Mouse (Mus musculus) common myeloid progenitor, adult 5-6 weeks (primary cell): ENCODE data around the gene Tcl1b2. TPM values are rescaled to one million over a fixed set of nuclear protein-coding genes. Genes with fewer than 3 reads are reported as not detected.
"Not testable (repeated sequence)": the region's sequence is repeated elsewhere in the genome, so short reads cannot be mapped to it uniquely, and the experiment has no call there.

Source experiments
- ATAC-seq: replicated peaks from 2 replicates; pipeline ENCODE4 v1.8.0; 2016; ENCODE audit warnings: low read depth, mild to moderate bottlenecking, moderate TSS enrichment, inconsistent platforms; ENCODE audit not compliant: poor library complexity, severe bottlenecking
- total RNA-seq: library from RNA; stranded (forward); fragments of 200-1000, 187-1606 nt; gene quantifications from 2 replicates; pipeline ENCODE4 v1.2.3, GENCODE M21; 2017

The Tcl1b2 gene
- not detected in 2 replicates for total RNA-seq

DNA sequence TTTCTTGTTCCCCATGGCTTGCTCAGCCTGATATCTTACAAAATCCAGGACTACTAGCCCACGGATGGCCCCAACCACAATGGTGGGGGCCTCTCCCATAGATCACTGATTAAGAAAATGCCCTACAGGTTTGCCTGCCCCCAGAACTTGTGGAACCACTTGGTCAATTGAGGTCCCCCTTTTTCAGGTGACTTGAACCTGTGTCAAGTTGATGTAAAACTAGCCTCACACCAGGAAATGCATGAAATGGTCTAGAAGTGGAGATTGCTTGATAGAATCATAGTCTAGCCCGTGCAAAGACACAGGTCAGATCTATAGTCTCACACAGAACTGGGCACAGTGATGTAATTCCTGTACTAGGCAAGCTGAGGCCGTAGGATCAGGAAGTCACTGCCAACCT is at the start of gene Tcl1b2:
Gene Tcl1b2 (plus strand): TSS at position 301 of the 400 bp plus-strand sequence.
- ATAC-seq: no peak

DNA sequence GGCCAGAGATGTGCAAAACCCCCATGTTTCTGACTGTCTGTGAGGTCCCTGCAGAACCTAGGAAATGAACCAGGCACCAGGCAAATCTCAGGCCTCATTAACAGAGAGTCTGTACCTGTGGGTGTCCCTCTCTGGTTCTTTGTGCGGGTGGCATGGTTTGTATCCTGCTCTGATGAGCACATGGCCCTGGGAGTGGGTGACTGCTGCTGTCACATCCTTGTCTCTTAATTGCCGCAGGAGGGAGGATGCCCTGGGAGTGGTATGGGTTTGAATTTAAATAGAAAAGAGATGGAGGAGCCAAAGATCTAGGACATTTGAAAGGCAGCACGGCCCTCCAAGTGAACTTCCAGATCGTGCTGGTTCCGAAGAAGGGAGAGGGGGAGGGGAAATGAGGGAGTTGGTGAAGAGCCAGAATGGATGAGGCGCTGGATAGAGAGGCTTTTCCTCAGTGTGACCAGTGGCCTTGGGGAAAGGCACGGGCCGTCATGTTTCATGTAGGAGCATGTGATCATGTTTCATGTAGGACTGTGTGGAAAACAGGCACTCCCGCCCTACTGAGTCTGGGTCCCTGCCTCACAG is 46.3 kb upstream of the Tcl1b2 start:
- ATAC-seq: no peak

DNA sequence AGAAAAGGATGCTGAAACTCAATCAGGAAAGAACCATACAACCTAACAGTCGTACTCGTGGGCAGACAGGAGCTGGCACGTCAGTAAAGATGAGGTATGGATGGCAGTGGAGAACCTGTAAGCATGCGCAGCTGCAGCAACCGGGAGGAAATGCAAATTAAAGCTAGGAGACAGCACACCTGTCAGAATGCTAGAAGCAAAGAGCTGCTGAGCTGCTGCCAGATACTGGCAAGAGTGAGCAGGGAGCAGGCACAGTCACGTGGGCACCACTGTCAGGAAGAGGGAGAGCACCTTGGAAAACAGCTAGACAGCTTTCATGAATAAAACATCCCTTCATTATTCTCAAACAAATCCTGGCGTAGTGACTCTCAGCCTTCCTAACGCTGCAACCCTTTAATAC is 42.9 kb upstream of the Tcl1b2 start:
- ATAC-seq: no peak

DNA sequence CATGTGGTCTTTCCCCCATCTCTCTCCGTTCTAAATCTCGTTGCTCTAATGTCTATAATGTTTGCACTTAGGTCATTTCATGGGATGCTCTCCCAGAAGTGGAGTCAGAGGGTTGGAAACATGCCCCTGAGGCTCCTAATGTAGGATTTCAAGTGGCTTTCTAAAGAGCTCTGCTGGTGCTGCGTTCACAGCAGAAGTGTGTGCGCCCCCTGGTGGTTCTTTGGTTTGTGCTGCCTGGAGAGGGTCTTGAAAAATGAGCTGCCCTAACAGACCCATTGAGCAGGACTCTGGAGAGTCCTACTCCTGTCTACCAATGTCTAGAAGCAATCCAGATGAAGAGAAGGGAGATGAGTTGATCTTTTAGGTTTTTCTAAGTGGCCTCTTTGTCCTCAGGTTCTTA is 41.8 kb upstream of the Tcl1b2 start:
- peak; percentile 76 for ATAC-seq

DNA sequence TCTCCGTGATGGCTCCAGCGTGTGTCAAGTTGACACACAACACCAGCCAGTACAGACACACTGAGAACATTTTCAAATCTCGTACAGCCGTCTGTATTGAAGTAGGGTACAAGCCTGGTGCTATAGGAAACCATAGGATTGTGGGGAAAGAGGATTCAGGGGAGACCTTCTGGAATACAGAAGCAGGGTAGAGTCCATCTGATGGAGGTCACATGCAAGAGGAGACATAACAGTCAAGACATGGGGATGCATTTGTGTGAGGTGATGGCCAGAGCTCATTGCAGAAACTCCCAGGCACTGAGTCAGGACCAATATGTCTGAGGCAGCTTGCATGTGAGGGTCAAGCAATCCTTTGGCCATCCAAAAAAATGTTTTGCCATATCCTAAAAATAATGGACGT is 40.5 kb upstream of the Tcl1b2 start:
- ATAC-seq: no peak

DNA sequence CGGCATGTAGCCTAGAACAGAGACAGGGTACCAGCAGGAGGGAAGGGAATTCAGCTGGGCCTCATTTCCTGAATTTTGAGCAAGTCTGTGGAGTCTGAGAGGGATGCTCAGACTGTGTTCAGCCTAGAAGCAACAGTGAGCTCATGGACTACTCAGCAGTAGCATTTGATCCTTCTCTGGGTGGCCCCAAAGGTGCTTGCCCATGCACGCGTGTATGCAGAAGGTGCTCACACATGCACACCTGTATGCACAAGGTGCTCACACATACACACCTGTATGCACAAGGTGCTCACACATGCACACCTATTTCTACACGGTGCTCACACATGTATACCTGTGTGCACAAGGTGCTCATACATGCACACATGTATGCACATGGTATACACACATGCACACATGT is 37.0 kb upstream of the Tcl1b2 start:
- no peak for ATAC-seq

DNA sequence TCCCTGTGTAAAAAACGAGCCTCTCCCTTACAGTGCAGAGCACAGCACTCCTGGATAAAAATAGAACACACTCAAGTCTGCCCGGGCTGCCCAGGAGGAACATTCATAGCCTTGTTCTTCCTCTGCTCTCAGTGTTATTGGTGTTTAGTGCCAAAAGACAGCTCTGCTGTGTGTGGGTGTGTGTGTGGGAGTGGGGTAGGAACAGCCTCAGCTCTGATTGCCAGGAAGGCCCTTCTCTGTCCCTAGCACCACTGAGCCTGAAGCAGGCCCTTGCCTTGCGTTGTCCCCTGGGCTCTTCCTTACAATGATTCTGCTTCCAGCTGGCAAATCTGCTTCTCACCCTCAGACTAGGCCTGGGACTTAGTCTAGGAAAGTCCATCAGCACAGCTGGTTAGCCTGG is 36.4 kb upstream of the Tcl1b2 start:
- no peak for ATAC-seq

DNA sequence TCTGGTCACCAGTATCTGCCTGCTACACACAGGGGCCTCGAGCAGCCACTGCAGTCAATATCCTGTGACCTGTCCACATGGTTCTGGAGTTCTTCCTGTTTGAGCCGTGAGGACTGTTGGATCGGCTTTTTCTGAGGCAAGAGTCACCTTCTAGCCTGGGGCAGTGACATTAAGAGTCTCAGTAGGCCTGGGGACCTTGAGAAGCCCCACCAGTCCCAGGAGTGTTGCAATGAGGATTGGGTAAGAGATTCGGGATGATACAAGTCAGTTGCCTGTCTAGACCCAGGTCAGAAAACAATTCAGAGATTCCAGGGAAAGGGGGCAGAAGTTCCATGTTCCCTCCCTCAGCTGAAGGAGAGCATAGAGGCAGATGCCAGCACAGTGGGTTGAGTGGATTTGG is 36.0 kb upstream of the Tcl1b2 start:
- peak; percentile 38; the same call in 1 of the 2 replicates for ATAC-seq

DNA sequence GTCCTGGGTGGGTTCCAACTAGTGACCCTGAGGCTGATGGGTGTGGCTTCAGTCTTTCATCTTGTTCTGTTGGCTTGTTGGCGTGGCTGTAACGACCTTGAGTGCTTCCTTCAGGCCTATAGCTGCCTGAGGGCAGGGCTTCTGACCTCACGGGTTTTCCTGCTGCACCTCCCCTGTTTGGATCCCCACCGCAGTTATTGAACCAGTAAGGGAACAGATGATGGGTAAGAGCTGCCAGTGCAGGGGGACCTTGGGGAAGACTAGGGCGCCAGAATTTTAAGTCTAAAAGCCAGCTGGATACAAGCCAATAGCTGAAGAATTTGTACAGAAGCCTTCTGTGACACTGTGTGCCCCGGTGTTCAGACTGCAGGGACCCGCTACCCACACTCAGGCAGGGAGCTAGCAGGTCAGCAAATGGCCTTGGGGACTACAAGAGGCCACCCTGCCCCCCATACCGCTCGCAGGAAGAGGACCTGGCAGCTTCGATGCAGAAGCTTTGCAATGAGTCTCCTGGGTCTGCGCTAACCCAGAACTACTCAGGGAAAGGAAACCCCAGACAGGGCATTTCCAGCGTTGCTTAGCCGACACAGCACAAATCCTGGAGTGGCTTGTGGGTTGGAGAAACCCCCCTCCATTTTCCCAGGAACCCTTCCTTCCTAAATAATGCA is 33.4 kb upstream of the Tcl1b2 start:
- ATAC-seq: no peak

DNA sequence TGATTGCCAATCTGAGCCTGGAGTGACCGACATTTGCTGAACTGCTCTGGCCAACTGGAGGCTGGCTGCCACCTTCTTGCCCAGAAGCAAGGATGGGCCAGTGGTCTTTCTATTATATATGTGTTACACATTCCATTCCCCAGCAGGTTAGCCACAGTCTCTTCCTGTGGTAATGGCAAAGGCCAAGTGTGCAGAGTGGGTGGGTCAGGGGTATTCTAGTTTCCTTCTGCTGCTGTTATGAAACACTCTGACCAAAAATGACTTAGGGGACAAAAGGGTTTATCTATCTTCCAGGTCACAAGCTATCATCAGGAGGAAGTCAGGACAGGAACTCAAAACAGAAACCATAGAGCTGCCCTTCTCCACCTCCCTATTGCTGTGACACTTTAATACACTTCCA is 29.2 kb upstream of the Tcl1b2 start:
- peak; percentile 91 for ATAC-seq

DNA sequence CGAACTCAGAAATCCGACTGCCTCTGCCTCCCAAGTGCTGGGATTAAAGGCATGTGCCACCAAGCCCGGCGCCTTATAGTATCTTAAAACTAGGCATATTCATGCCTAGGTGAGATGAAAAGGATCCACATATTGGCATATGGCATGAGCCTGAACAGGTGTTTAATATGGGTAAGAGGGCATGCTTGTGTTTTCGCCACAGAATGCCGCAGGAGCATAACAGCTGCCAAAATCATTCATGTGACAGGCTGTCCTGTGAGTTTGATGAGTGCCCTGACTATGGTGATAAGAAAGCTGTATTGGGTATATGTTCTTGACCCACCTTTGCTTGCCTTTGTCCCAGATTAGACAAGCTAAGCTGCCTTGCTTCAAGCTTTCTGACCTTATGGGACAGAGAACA is 20.5 kb upstream of the Tcl1b2 start:
- no peak for ATAC-seq

DNA sequence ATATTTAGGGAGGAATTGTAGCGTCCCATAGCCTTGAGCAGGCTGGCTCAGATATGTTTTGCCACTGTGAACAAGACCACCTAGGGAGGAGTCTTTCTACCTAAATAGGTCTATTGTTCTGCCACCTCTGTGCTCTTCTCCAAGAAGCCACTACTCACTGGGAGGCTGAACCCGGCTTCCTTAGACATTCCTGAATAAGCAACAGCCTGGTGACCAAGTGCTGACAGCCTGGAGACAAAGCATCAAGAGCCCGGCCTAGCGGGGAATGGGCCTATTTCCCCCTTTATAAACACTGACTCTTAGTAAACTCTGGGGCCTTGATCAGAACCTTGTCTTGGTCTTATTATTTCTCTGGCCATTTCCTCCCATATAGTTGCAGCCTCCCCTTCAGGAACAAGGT is 19.3 kb upstream of the Tcl1b2 start:
- ATAC-seq: no peak

DNA sequence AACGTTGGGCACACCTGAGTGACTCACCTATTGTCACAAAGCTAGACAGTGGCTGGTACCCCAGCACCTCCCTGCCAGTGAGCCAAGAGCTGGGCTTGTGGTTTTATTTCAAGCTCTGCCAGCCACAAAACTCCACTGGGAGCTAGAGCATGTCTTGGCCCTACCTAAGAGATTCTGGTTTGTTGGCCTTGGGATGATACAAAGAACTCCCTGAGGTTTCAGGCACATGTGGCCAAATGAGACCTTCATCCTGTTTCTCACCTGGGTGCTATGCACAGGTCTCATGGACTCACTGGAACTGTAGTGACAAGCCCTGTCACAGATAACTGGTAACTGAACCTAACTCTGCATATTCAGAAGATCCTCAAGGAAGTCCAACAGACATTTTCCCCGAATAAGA is 18.2 kb upstream of the Tcl1b2 start:
- no peak for ATAC-seq

DNA sequence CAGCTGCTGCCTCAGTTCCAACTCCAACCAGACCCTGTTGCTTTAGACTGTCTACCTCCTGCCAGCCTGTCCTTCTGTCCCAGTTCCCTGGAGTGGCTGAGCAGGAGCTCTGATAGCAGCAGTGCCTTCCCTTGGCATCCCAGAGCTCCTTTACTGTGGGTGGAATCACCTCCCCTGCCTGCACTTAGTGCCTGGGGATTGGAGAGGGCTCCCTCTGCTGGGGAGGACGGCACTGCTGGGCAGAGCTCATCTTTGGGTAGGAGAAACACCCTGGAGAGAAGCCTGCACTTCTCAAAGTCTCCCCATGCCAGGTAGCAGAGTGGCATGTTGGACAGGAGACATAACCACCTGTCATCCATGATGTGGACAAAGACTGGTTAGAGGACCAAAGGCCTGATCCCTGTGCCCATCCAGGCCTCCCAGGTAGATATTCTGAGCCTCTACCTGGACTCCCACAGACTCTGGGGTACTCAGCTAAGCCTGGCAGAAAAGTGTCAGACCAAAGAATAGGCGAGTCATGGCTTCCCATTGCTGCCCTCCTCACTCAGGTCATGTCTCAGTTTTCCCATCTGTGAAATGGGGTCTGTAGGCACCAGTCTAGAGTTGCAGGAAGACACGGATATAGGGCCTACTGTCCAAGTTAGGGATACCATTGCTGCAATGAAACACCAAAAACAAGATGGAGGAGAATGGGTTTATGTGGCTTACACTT is 16.2 kb upstream of the Tcl1b2 start:
- ATAC-seq: peak; percentile 64

DNA sequence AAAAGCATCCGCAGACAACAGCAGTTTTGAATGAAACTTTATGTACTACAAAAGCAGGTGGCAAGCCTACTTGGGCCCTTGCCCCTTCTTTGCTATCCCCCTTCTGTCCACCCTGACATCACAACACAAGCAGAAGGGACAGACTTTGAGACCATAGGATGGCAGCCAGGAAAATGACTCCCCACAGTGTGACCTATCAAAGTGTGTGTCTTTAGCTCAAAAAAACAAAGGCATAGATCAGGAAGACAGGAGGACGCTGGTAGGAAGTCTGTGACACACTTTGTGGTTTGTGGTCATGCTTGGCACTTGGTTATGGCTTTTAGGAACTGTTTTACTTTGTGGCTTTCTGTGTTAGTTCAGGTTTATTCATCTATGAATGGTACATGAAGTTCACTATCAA is 11.6 kb upstream of the Tcl1b2 start:
- ATAC-seq: peak; percentile 50

DNA sequence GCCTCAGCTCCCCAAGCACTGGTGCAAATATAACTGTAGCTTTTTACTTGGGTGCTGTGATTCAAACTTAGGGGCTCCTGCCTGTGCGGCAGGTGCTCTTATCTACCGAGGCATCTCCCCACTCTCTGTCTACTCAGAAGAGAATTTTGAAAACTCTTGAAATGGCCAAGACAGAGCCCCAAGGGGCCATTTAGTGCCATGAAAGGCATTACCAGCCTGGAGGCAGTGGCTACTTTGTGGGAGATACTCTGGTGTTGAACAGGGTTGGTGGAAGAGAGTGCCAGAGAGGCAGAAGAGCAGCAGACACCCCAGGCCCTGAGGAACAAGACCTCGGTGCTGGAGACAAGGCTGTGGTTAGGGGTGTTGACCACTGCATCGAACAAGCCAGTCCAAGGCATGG is 11.0 kb upstream of the Tcl1b2 start:
- ATAC-seq: not testable (repeated sequence)

DNA sequence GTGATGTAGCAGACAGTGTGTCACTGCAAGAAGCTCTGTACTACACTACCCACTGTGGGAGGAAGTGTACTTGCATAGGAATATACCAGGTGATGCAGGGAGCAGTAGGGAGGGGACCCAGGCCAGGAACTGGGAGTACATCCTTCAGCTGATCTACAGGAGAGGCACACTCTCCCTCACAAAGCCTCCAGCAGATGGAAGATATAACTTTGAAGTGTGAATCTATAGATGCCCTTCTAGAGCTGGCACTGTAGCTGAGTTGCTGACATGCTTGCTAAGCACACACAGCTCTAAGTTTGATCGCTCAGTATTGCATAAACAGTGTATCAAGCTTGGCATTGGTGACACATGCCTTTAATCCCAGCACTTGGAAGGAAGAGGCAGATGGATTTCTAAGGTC is 8.1 kb upstream of the Tcl1b2 start:
- not testable (repeated sequence) for ATAC-seq

DNA sequence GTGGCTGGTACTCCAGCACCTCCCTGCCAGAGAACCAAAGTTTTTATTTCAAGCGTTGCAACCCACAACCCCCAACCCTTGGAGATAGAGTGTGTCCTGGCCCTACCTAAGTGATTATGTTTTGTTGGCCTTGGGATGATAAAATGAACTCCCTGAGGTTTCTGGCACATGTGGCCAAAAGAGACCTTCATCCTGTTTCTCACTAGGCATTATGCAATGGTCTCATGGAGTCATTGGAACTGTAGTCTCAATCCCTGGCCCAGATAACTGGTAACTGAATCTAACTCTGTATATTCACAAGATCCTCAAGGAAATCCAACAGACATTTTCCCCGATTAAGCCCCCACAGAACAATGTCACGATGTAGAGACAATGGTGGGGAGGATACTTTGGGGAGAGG is 2.7 kb upstream of the Tcl1b2 start:
- ATAC-seq: no peak

DNA sequence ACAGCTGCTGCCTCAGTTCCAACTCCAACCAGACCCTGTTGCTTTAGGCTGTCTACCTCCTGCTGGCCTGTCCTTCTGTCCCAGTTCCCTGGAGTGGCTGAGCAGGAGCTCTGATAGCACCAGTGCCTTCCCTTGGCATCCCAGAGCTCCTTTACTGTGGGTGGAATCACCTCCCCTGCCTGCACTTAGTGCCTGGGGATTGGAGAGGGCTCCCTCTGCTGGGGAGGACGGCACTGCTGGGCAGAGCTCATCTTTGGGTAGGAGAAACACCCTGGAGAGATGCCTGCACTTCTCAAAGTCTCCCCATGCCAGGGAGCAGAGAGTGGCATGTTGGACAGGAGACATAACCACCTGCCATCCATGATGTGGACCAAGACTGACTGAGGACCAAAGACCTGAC is 886 bp upstream of the Tcl1b2 start:
- ATAC-seq: peak; percentile 63; the same call in 1 of the 2 replicates

DNA sequence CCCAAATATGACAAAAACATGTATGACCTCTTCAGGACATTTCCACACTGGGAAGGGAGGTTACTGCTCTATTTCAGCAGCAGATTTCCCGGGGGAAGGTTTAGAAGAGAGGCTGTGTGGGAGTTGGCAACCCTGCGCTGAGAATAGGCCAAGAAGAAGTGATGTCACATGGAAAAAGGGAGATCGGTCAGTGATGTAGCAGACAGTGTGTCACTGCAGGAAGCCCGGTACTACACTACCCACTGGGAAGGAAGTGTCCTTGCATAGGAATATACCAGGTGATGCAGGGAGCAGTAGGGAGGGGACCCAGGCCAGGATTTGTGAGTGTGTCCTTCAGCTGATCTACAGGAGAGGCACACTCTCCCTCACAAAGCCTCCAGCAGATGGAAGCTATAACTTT is 9.5 kb downstream of the Tcl1b2 start:
- not testable (repeated sequence) for ATAC-seq

DNA sequence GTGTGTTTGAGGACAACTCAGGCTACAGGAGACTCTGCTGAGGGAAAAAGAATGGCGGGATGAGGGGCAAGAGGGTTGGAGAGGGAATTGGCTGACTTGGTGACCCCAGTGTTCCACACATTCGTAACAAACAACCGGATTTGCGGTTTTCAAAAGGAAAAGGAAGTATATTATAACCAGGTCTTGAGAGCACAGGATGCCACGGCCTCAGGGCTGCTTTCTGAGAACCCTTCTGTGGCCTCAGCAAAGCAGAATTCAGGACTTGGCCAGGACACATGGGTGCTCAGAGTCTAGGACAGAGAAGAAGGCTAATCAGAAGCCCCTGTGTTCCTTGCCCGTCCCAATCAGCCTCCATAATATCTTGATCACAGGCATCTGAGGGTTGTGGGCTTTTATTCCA is 13.0 kb downstream of the Tcl1b2 start:
- peak; percentile 45 for ATAC-seq

DNA sequence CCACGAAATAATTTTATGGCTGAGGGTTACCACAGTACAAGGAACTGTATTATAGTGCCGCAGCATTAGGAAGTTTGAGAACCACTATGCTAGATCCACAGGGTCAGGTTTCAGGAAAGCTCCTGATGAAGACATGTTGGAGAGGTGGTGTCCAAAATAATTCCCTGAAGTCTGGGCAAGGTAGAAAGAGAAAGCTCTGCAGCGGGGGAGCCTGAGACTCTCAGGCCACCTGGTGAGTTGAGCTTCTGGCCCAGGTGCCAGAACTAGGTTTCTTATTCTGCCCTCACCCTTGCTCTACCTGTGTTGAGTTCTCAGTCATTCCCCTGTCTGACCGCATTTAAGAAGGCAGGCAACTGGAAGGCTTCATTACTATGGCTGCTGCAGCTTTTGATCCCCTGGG is 13.6 kb downstream of the Tcl1b2 start, which contains the start of gene Tcl1b1:
Gene Tcl1b1 (plus strand): TSS at position 301 of the 400 bp plus-strand sequence.
- ATAC-seq: no peak
